Mouse (Mus musculus) megakaryocyte, embryonic 14.5 days (primary cell): ENCODE data around the gene Zfp110. TPM values are rescaled to one million over a fixed set of nuclear protein-coding genes. Genes with fewer than 3 reads are reported as not detected.

Experiments
- H3K27me3 ChIP-seq: replicated peaks from 2 replicates; pipeline ENCODE3; 2012; ENCODE audit warnings: inconsistent platforms
- H3K36me3 ChIP-seq: replicated peaks from 2 replicates; pipeline ENCODE3; 2012; ENCODE audit warnings: low read length, inconsistent platforms, mixed read lengths
- H3K4me1 ChIP-seq: 2 replicates; pipeline ENCODE4 v1.6.1; 2012; ENCODE audit warnings: inconsistent platforms
- H3K4me3 ChIP-seq: replicated peaks from 2 replicates; pipeline ENCODE3; 2012; ENCODE audit warnings: moderate library complexity, mild to moderate bottlenecking, inconsistent platforms
- H3K9me3 ChIP-seq: 2 replicates; pipeline ENCODE4 v1.6.1; 2012; ENCODE audit warnings: inconsistent platforms
- FLI1 ChIP-seq: IDR thresholded peaks from 2 replicates; pipeline ENCODE4 v1.6.1; 2012; ENCODE audit warnings: low read length, inconsistent platforms, mixed read lengths
- GATA1 ChIP-seq: IDR thresholded peaks from 3 replicates; pipeline ENCODE4 v1.6.1; 2012; ENCODE audit warnings: mixed read lengths, low read length, inconsistent platforms, borderline replicate concordance
- polyA plus RNA-seq: library from polyadenylated mRNA; stranded (reverse); fragments of >175 nt; gene quantifications from 2 replicates; pipeline ENCODE4 v1.2.3, GENCODE M21; 2012; ENCODE audit warnings: low replicate concordance; ENCODE audit not compliant: insufficient read depth

The Zfp110 gene
- polyA plus RNA-seq, 1 experiment, result 0.65 TPM

GRCm38 (mm10) chr7:12891334-12891733 is 56.8 kb downstream of the Zfp110 start:
- Histone ChIP-seq H3K4me1 (peaks cover 37% of the 10 kb centered on the region), H3K27me3 (no peaks in the 10 kb centered on the region), H3K36me3 (peaks cover 52% of the 10 kb centered on the region), H3K9me3 (no peaks in the 10 kb centered on the region), H3K4me3 (no peak overlapping the region)
- TF ChIP-seq GATA1, result no peak
- TF ChIP-seq FLI1, result no peak

- Histone ChIP-seq H3K4me1 (peaks cover 49% of the 10 kb centered on the region), H3K4me3 (peak within 1 kb of the TSS; percentile 94), H3K27me3 (no peaks in the 10 kb centered on the region), H3K9me3 (no peaks in the 10 kb centered on the region), H3K36me3 (peaks cover 2% of the 10 kb centered on the region)
- TF ChIP-seq FLI1, result no peak
- TF ChIP-seq GATA1, result no peak
Measured at GRCm38 (mm10) chr7:12897655-12898410, 63.3 kb downstream of the Zfp110 start, which contains the start of gene Zscan22. TSS of gene Zscan22 (plus strand) at chr7:12897815.

Other genes with a start within 250 kb of the Zfp110 start
- 0.10 TPM in 1 of 2 replicates, not detected in the other for gene Vmn2r53, start 226.0 kb upstream of the Zfp110 start, polyA plus RNA-seq
- gene Vmn2r54, start 194.4 kb upstream of the Zfp110 start, polyA plus RNA-seq, result not detected in 2 replicates
- not detected in 2 replicates for gene Vmn2r55, start 149.8 kb upstream of the Zfp110 start, polyA plus RNA-seq
- gene Vmn2r56, start 99.8 kb upstream of the Zfp110 start, polyA plus RNA-seq, result not detected in 2 replicates
- gene Zscan18, start 31.1 kb upstream of the Zfp110 start, polyA plus RNA-seq, result not detected in 2 replicates
- gene Zfp329, start 15.9 kb upstream of the Zfp110 start, polyA plus RNA-seq, result not detected in 2 replicates
- 0.25 TPM in 1 of 2 replicates, not detected in the other for gene Zfp128, start 46.4 kb downstream of the Zfp110 start, polyA plus RNA-seq
- gene Zscan22, start 63.1 kb downstream of the Zfp110 start, polyA plus RNA-seq, result 1.4 and 1.5 TPM in 2 replicates
- gene Rps5, start 87.5 kb downstream of the Zfp110 start, polyA plus RNA-seq, result 434 and 3,041 TPM in 2 replicates
- gene Rnf225, start 92.7 kb downstream of the Zfp110 start, polyA plus RNA-seq, result 1.5 and 2.4 TPM in 2 replicates
- gene Zfp324, start 131.1 kb downstream of the Zfp110 start, polyA plus RNA-seq, result 1.9 and 2.1 TPM in 2 replicates
- gene Zfp446, start 143.1 kb downstream of the Zfp110 start, polyA plus RNA-seq, result 1.7 and 3.2 TPM in 2 replicates
- not detected in 2 replicates for gene Slc27a5, start 163.4 kb downstream of the Zfp110 start, polyA plus RNA-seq
- gene Trim28, start 164.4 kb downstream of the Zfp110 start, polyA plus RNA-seq, result 55.5 and 236 TPM in 2 replicates
- gene Zbtb45, start 175.3 kb downstream of the Zfp110 start, polyA plus RNA-seq, result 52.8 and 179 TPM in 2 replicates
- 404 and 592 TPM in 2 replicates for gene Chmp2a, start 200.0 kb downstream of the Zfp110 start, polyA plus RNA-seq
- gene Ube2m, start 203.5 kb downstream of the Zfp110 start, polyA plus RNA-seq, result 283 and 366 TPM in 2 replicates
- 1.6 and 6.1 TPM in 2 replicates for gene Mzf1, start 220.0 kb downstream of the Zfp110 start, polyA plus RNA-seq